Mouse (Mus musculus): ENCODE measurements around the gene Nfya. TPM values are rescaled to one million over a fixed set of nuclear protein-coding genes. Genes with fewer than 3 reads are reported as not detected.

Nfya gene
- polyA plus RNA-seq, 1 experiment from 2014 or later = 30.3 TPM

- Histone ChIP-seq H3K4me1 (ENCODE audit: insufficient read depth) (peaks cover 12% of the 10 kb centered on the region), H3K27ac (ENCODE audit: low read depth) (peak overlapping the region; percentile 100), H3K9me3 (ENCODE audit: low read depth, low read length) (no peaks in the 10 kb centered on the region), H3K4me3 (ENCODE audit: low read depth, low read length) (peak overlapping the region; percentile 92), H3K36me3 (ENCODE audit: insufficient read depth) (peaks cover 18% of the 10 kb centered on the region), H3K27me3 (ENCODE audit: insufficient read depth, low read length) (no peaks in the 10 kb centered on the region), H3K4me2 (peak overlapping the region; percentile 88), H3K9ac (peak overlapping the region; percentile 100)
- 0% methylated on average over 47 of the region's 47 CpGs for WGBS
- DNase-seq = peak; percentile 84
- TF ChIP-seq CTCF (IDR thresholded peaks at IDR 0.05; ENCODE audit: low read depth) = no peak
- ATAC-seq (ENCODE audit: insufficient read depth) = peak; percentile 40
These were observed 997 bp downstream of the Nfya start for GRCm38 (mm10) chr17:48408526-48409291.

- WGBS = 2% methylated on average over 8 of the region's 8 CpGs
These were observed 1.7 kb downstream of the Nfya start for GRCm38 (mm10) chr17:48407910-48408525.

GRCm38 (mm10) chr17:48407154-48407553 lies 2.6 kb downstream of the Nfya start:
- DNase-seq (no peak), ATAC-seq (ENCODE audit: insufficient read depth) (no peak)
- peak overlapping the region; percentile 92; the same call in 1 of the 2 replicates for H3K4me3 ChIP-seq (ENCODE audit: low read depth, low read length)
- no peak for TF ChIP-seq CTCF (IDR thresholded peaks at IDR 0.05; ENCODE audit: low read depth)
- no peaks in the 10 kb centered on the region for H3K9me3 ChIP-seq (ENCODE audit: low read depth, low read length)
- no peaks in the 10 kb centered on the region for H3K27me3 ChIP-seq (ENCODE audit: insufficient read depth, low read length)
- H3K27ac ChIP-seq (ENCODE audit: low read depth) = no peak overlapping the region
- H3K4me2 ChIP-seq = peak overlapping the region; percentile 88
- H3K4me1 ChIP-seq (ENCODE audit: insufficient read depth) = peaks cover 12% of the 10 kb centered on the region
- H3K9ac ChIP-seq = peak overlapping the region; percentile 100; the same call in 1 of the 2 replicates
- H3K36me3 ChIP-seq (ENCODE audit: insufficient read depth) = 0 out of 2 replicates have a peak, but pooled peaks cover 7% of the 10 kb centered on the region
- WGBS = 70% methylated on average over 4 of the region's 4 CpGs

More at GRCm38 (mm10) chr17:48407910-48408525, 1.7 kb downstream of the Nfya start:
- TF ChIP-seq CTCF (IDR thresholded peaks at IDR 0.05; ENCODE audit: low read depth) = no peak
- Histone ChIP-seq H3K9ac (peak overlapping the region; percentile 100), H3K4me3 (ENCODE audit: low read depth, low read length) (peak overlapping the region; percentile 92), H3K27ac (ENCODE audit: low read depth) (peak overlapping the region; percentile 100), H3K4me2 (peak overlapping the region; percentile 88), H3K36me3 (ENCODE audit: insufficient read depth) (peaks cover 14% of the 10 kb centered on the region; the same call in 1 of the 2 replicates), H3K9me3 (ENCODE audit: low read depth, low read length) (no peaks in the 10 kb centered on the region), H3K27me3 (ENCODE audit: insufficient read depth, low read length) (no peaks in the 10 kb centered on the region), H3K4me1 (ENCODE audit: insufficient read depth) (peaks cover 12% of the 10 kb centered on the region)
- no peak for DNase-seq
- no peak for ATAC-seq (ENCODE audit: insufficient read depth)

GRCm38 (mm10) chr17:48404706-48405105 lies 5.0 kb downstream of the Nfya start:
- no peak overlapping the region for H3K9ac ChIP-seq
- no peak overlapping the region for H3K4me2 ChIP-seq
- no peak overlapping the region for H3K27ac ChIP-seq (ENCODE audit: low read depth)
- H3K4me3 ChIP-seq (ENCODE audit: low read depth, low read length) = no peak overlapping the region
- H3K36me3 ChIP-seq (ENCODE audit: insufficient read depth) = peaks cover 14% of the 10 kb centered on the region
- WGBS = 68% methylated on average over 1 of the region's 1 CpGs
- no peaks in the 10 kb centered on the region for H3K9me3 ChIP-seq (ENCODE audit: low read depth, low read length)
- no peaks in the 10 kb centered on the region for H3K27me3 ChIP-seq (ENCODE audit: insufficient read depth, low read length)
- TF ChIP-seq CTCF (IDR thresholded peaks at IDR 0.05; ENCODE audit: low read depth) = no peak
- H3K4me1 ChIP-seq (ENCODE audit: insufficient read depth) = peaks cover 4% of the 10 kb centered on the region; the same call in 1 of the 2 replicates
- DNase-seq (no peak), ATAC-seq (ENCODE audit: insufficient read depth) (no peak)

GRCm38 (mm10) chr17:48403848-48404247 lies 5.9 kb downstream of the Nfya start:
- DNase-seq (no peak), ATAC-seq (ENCODE audit: insufficient read depth) (no peak)
- no peak overlapping the region for H3K27ac ChIP-seq (ENCODE audit: low read depth)
- no peaks in the 10 kb centered on the region for H3K27me3 ChIP-seq (ENCODE audit: insufficient read depth, low read length)
- WGBS = 76% methylated on average over 2 of the region's 2 CpGs
- H3K9me3 ChIP-seq (ENCODE audit: low read depth, low read length) = no peaks in the 10 kb centered on the region
- no peak overlapping the region for H3K4me2 ChIP-seq
- peaks cover 4% of the 10 kb centered on the region; the same call in 1 of the 2 replicates for H3K4me1 ChIP-seq (ENCODE audit: insufficient read depth)
- H3K4me3 ChIP-seq (ENCODE audit: low read depth, low read length) = no peak overlapping the region
- no peak for TF ChIP-seq CTCF (IDR thresholded peaks at IDR 0.05; ENCODE audit: low read depth)
- H3K9ac ChIP-seq = no peak overlapping the region
- peaks cover 23% of the 10 kb centered on the region for H3K36me3 ChIP-seq (ENCODE audit: insufficient read depth)

- ATAC-seq (ENCODE audit: insufficient read depth) (no peak), DNase-seq (no peak)
- Histone ChIP-seq H3K4me1 (ENCODE audit: insufficient read depth) (peaks cover under 1% of the 10 kb centered on the region; the same call in 1 of the 2 replicates), H3K4me2 (no peak overlapping the region), H3K36me3 (ENCODE audit: insufficient read depth) (peaks cover 34% of the 10 kb centered on the region), H3K27me3 (ENCODE audit: insufficient read depth, low read length) (no peaks in the 10 kb centered on the region), H3K27ac (ENCODE audit: low read depth) (no peak overlapping the region), H3K9me3 (ENCODE audit: low read depth, low read length) (no peaks in the 10 kb centered on the region), H3K4me3 (ENCODE audit: low read depth, low read length) (no peak overlapping the region), H3K9ac (no peak overlapping the region)
- TF ChIP-seq CTCF (IDR thresholded peaks at IDR 0.05; ENCODE audit: low read depth) = no peak
- WGBS = 87% methylated on average over 3 of the region's 3 CpGs
These were observed 7.0 kb downstream of the Nfya start for GRCm38 (mm10) chr17:48402751-48403150.

- no peak for ATAC-seq (ENCODE audit: insufficient read depth)
- no peaks in the 10 kb centered on the region; the same call in 1 of the 2 replicates for H3K4me1 ChIP-seq (ENCODE audit: insufficient read depth)
- no peaks in the 10 kb centered on the region for H3K9me3 ChIP-seq (ENCODE audit: low read depth, low read length)
- 86% methylated on average over 4 of the region's 4 CpGs for WGBS
- H3K36me3 ChIP-seq (ENCODE audit: insufficient read depth) = peaks cover 43% of the 10 kb centered on the region
- H3K4me2 ChIP-seq = no peak overlapping the region
- H3K4me3 ChIP-seq (ENCODE audit: low read depth, low read length) = no peak overlapping the region
- H3K9ac ChIP-seq = no peak overlapping the region
- H3K27me3 ChIP-seq (ENCODE audit: insufficient read depth, low read length) = no peaks in the 10 kb centered on the region
- no peak for TF ChIP-seq CTCF (IDR thresholded peaks at IDR 0.05; ENCODE audit: low read depth)
- no peak for DNase-seq
- H3K27ac ChIP-seq (ENCODE audit: low read depth) = no peak overlapping the region
These were observed 8.0 kb downstream of the Nfya start for GRCm38 (mm10) chr17:48401710-48402109.
